Mouse (Mus musculus) liver, postnatal 0 days (tissue): ENCODE data around the gene Bcl11b. TPM values are rescaled to one million over a fixed set of nuclear protein-coding genes. Genes with fewer than 3 reads are reported as not detected.

Experiments
- ATAC-seq: fragments of 200-750 bp; cut with Nextera tagmentation; 2 replicates; pipeline ENCODE4 v1.8.0; 2017; ENCODE audit warnings: mild to moderate bottlenecking, moderate library complexity
- DNase-seq: peaks from one replicate; pipeline ENCODE4 v3.0.0-alpha.2; 2016
- H3K27ac ChIP-seq: fragments of 300-500 bp; sonication (generic); 2 replicates; pipeline ENCODE4 v1.5.1; 2014; ENCODE audit warnings: antibody characterized with exemption, moderate library complexity, mild to moderate bottlenecking, low read depth
- H3K27me3 ChIP-seq: fragments of 300-500 bp; sonication (generic); 2 replicates; pipeline ENCODE4 v1.6.1; 2014; ENCODE audit warnings: low read length, control low read depth, mixed read lengths; ENCODE audit not compliant: insufficient read depth
- H3K36me3 ChIP-seq: fragments of 300-500 bp; sonication (generic); replicated peaks from 2 replicates; pipeline ENCODE4 v1.6.1; 2014; ENCODE audit warnings: mild to moderate bottlenecking, control low read depth, low read length, moderate library complexity, mixed read lengths; ENCODE audit not compliant: insufficient read depth
- H3K4me1 ChIP-seq: fragments of 300-500 bp; sonication (generic); 2 replicates; pipeline ENCODE4 v1.6.1; 2014; ENCODE audit warnings: antibody characterized with exemption, mild to moderate bottlenecking, control low read depth; ENCODE audit not compliant: insufficient read depth
- H3K4me2 ChIP-seq: fragments of 300-500 bp; sonication (generic); 2 replicates; pipeline ENCODE4 v1.6.1; 2014; ENCODE audit warnings: low read depth, mild to moderate bottlenecking, low read length, moderate library complexity, mixed read lengths
- H3K4me3 ChIP-seq: fragments of 300-500 bp; sonication (generic); 2 replicates; pipeline ENCODE4 v1.5.1; 2014; ENCODE audit warnings: low read depth, low read length
- H3K9ac ChIP-seq: fragments of 300-500 bp; sonication (generic); replicated peaks from 2 replicates; pipeline ENCODE4 v1.6.1; 2014; ENCODE audit warnings: mild to moderate bottlenecking, moderate library complexity
- H3K9me3 ChIP-seq: fragments of 300-500 bp; sonication (generic); 2 replicates; pipeline ENCODE4 v1.6.1; 2016; ENCODE audit warnings: mild to moderate bottlenecking, control low read depth, low read length, mixed read lengths
- CTCF ChIP-seq: sonication (generic); IDR thresholded peaks from 2 replicates; pipeline ENCODE4 v1.5.1; 2016; ENCODE audit warnings: antibody characterized with exemption, low read depth
- EP300 ChIP-seq: IDR thresholded peaks from 2 replicates; pipeline ENCODE4 v1.6.1; 2016; ENCODE audit warnings: antibody characterized with exemption, low read depth, mild to moderate bottlenecking
- WGBS: fragments of 180-500 bp; shearing (Covaris S2); extraction: QIAGEN DNeasy Blood & Tissue Kit; methylation state at CpG from one replicate; pipeline ENCODE4 v1.1.7; 2014; ENCODE audit not compliant: insufficient replicate concordance; 5-methylcytosine and 5-hydroxymethylcytosine counted together
- polyA plus RNA-seq: library from polyadenylated mRNA; unstranded; fragments of >200 nt; fragmentation: Nextera tagmentation; extraction: Ambion mirVana; gene quantifications from 2 replicates; pipeline ENCODE4 v1.2.1, GENCODE M21; 2015

The Bcl11b gene
- polyA plus RNA-seq, 1 experiment from 2014 or later, result not detected

- H3K4me3 ChIP-seq, result no peak overlapping the region
- no peak overlapping the region for H3K9ac ChIP-seq
- peaks cover 59% of the 10 kb centered on the region for H3K27me3 ChIP-seq
- ATAC-seq (no peak), DNase-seq (no peak)
- peaks cover 3% of the 10 kb centered on the region; the same call in 1 of the 2 replicates for H3K4me1 ChIP-seq
- no peaks in the 10 kb centered on the region for H3K36me3 ChIP-seq
- 20% methylated on average over 22 of the region's 22 CpGs for WGBS
- TF ChIP-seq EP300 (no peak), CTCF (no peak)
- no peak overlapping the region for H3K4me2 ChIP-seq
- no peaks in the 10 kb centered on the region for H3K9me3 ChIP-seq
- H3K27ac ChIP-seq, result no peak overlapping the region
These were observed 26.8 kb downstream of the Bcl11b start for GRCm38 (mm10) chr12:107976571-107977001.

GRCm38 (mm10) chr12:107975897-107976570, 27.4 kb downstream of the Bcl11b start:
- H3K9me3 ChIP-seq, result no peaks in the 10 kb centered on the region
- no peak overlapping the region for H3K4me3 ChIP-seq
- WGBS, result 28% methylated on average over 14 of the region's 14 CpGs
- no peak for TF ChIP-seq EP300
- TF ChIP-seq CTCF, result no peak
- DNase-seq (no peak), ATAC-seq (no peak)
- H3K27me3 ChIP-seq, result peaks cover 54% of the 10 kb centered on the region
- H3K4me2 ChIP-seq, result no peak overlapping the region
- no peak overlapping the region for H3K9ac ChIP-seq
- H3K4me1 ChIP-seq, result peaks cover 3% of the 10 kb centered on the region; the same call in 1 of the 2 replicates
- no peaks in the 10 kb centered on the region for H3K36me3 ChIP-seq
- no peak overlapping the region for H3K27ac ChIP-seq

GRCm38 (mm10) chr12:107975479-107975896, 27.9 kb downstream of the Bcl11b start:
- Histone ChIP-seq H3K36me3 (no peaks in the 10 kb centered on the region), H3K27ac (no peak overlapping the region), H3K27me3 (peaks cover 49% of the 10 kb centered on the region), H3K9ac (no peak overlapping the region), H3K4me2 (no peak overlapping the region), H3K4me1 (peaks cover 3% of the 10 kb centered on the region; the same call in 1 of the 2 replicates), H3K9me3 (no peaks in the 10 kb centered on the region), H3K4me3 (no peak overlapping the region)
- ATAC-seq (no peak), DNase-seq (no peak)
- WGBS, result 59% methylated on average over 10 of the region's 10 CpGs
- no peak for TF ChIP-seq EP300
- TF ChIP-seq CTCF, result no peak

GRCm38 (mm10) chr12:107974504-107974903, 28.9 kb downstream of the Bcl11b start:
- DNase-seq (no peak), ATAC-seq (no peak)
- Histone ChIP-seq H3K27ac (no peak overlapping the region), H3K9me3 (no peaks in the 10 kb centered on the region), H3K9ac (no peak overlapping the region), H3K4me3 (no peak overlapping the region), H3K36me3 (no peaks in the 10 kb centered on the region), H3K4me2 (no peak overlapping the region), H3K4me1 (no peaks in the 10 kb centered on the region), H3K27me3 (peaks cover 39% of the 10 kb centered on the region)
- WGBS, result 74% methylated on average over 11 of the region's 11 CpGs
- TF ChIP-seq CTCF (no peak), EP300 (no peak)

- WGBS, result 47% methylated on average over 11 of the region's 11 CpGs
- TF ChIP-seq EP300 (no peak), CTCF (no peak)
- Histone ChIP-seq H3K4me3 (no peak overlapping the region), H3K4me2 (0 out of 2 replicates have a peak overlapping the region, but pooled peaks have one; percentile 29), H3K27ac (no peak overlapping the region), H3K36me3 (no peaks in the 10 kb centered on the region), H3K9ac (no peak overlapping the region), H3K4me1 (no peaks in the 10 kb centered on the region), H3K27me3 (peaks cover 31% of the 10 kb centered on the region), H3K9me3 (no peaks in the 10 kb centered on the region)
- DNase-seq, result no peak
- no peak for ATAC-seq
These were observed 29.8 kb downstream of the Bcl11b start for GRCm38 (mm10) chr12:107973556-107974140.

GRCm38 (mm10) chr12:107971081-107971780, 32.2 kb downstream of the Bcl11b start:
- H3K36me3 ChIP-seq, result no peaks in the 10 kb centered on the region
- H3K4me2 ChIP-seq, result no peak overlapping the region
- WGBS, result 68% methylated on average over 12 of the region's 12 CpGs
- H3K9me3 ChIP-seq, result no peaks in the 10 kb centered on the region
- H3K27ac ChIP-seq, result no peak overlapping the region
- H3K9ac ChIP-seq, result no peak overlapping the region
- peaks cover 6% of the 10 kb centered on the region for H3K27me3 ChIP-seq
- no peaks in the 10 kb centered on the region for H3K4me1 ChIP-seq
- DNase-seq (no peak), ATAC-seq (no peak)
- no peak overlapping the region for H3K4me3 ChIP-seq
- TF ChIP-seq CTCF (no peak), EP300 (no peak)
